ENCODE assay signal across 8 mouse cellular contexts in genomic region chr10:30655655-30656054, GRCm38 (mm10). TPM values are rescaled to one million over a fixed set of nuclear protein-coding genes. Genes with fewer than 3 reads are reported as not detected.
DNase-seq lines count a peak whose midpoint lies in the region; ATAC-seq lines count a peak whose summit lies in the region.

No protein-coding gene starts in this region.

- H3K4me1 ChIP-seq in kidney, embryonic 15.5 days = peaks cover 15% of the 10 kb centered on the region
- no peaks in the 10 kb centered on the region for H3K4me1 ChIP-seq in embryonic facial prominence, embryonic 14.5 days (ENCODE audit: control insufficient read depth, insufficient read depth, low read length)
- H3K4me1 ChIP-seq in limb, embryonic 11.5 days (ENCODE audit: control insufficient read depth, insufficient read depth, low read length) = peaks cover 5% of the 10 kb centered on the region; the same call in 1 of the 2 replicates
- peaks cover 7% of the 10 kb centered on the region; the same call in 1 of the 2 replicates for H3K4me1 ChIP-seq in neural tube, embryonic 12.5 days

- ATAC-seq in kidney, embryonic 15.5 days (replicated peaks; ENCODE audit: low FRiP score) = peak; percentile 92
- peak; percentile 50; the same call in 1 of the 2 replicates for ATAC-seq in embryonic facial prominence, embryonic 14.5 days (ENCODE audit: low read depth)
- ATAC-seq in limb, embryonic 11.5 days (ENCODE audit: insufficient number of reproducible peaks, low FRiP score, low TSS enrichment, low read depth) = peak; percentile 80; the same call in 1 of the 2 replicates
- no peak for ATAC-seq in neural tube, embryonic 12.5 days (ENCODE audit: low FRiP score, low read depth)

- peak overlapping the region; percentile 43 for H3K4me3 ChIP-seq in kidney, embryonic 15.5 days (replicated peaks)
- peak overlapping the region; percentile 32 for H3K4me3 ChIP-seq in embryonic facial prominence, embryonic 14.5 days (ENCODE audit: low read depth, low read length)
- peak overlapping the region; percentile 19; the same call in 1 of the 2 replicates for H3K4me3 ChIP-seq in limb, embryonic 11.5 days (ENCODE audit: low read depth, low read length)
- no peak overlapping the region; the same call in 1 of the 2 replicates for H3K4me3 ChIP-seq in neural tube, embryonic 12.5 days

- DNase-seq in kidney, adult 8-10 months = no peak
- DNase-seq in embryonic facial prominence, embryonic 14.5 days (ENCODE audit: low spot score) = peak; percentile 77
- peak; percentile 57 for DNase-seq in limb, embryonic 11.5 days (ENCODE audit: low spot score)
- no peak for DNase-seq in cerebellum, adult 11 months
- no peak for DNase-seq in left cerebral cortex, postnatal 36 days (ENCODE audit: low spot score in 2 of 2)
- no peak for DNase-seq in cerebellum, adult 8-10 months

- 3% methylated on average over 5 of the region's 5 CpGs for WGBS in kidney, embryonic 15.5 days
- 10% methylated on average over 5 of the region's 5 CpGs for WGBS in embryonic facial prominence, embryonic 14.5 days
- WGBS in limb, embryonic 11.5 days = 9% methylated on average over 5 of the region's 5 CpGs
- WGBS in neural tube, embryonic 12.5 days = 7% methylated on average over 5 of the region's 5 CpGs

- no peaks in the 10 kb centered on the region for H3K27me3 ChIP-seq in kidney, embryonic 15.5 days
- H3K27me3 ChIP-seq in embryonic facial prominence, embryonic 14.5 days (replicated peaks; ENCODE audit: control insufficient read depth, insufficient read depth, low read length) = no peaks in the 10 kb centered on the region
- no peaks in the 10 kb centered on the region for H3K27me3 ChIP-seq in limb, embryonic 11.5 days (ENCODE audit: control insufficient read depth, insufficient read depth, low read length)
- no peaks in the 10 kb centered on the region for H3K27me3 ChIP-seq in neural tube, embryonic 12.5 days (replicated peaks)

- H3K27ac ChIP-seq in kidney, embryonic 15.5 days = peak overlapping the region; percentile 77
- peak overlapping the region; percentile 21; the same call in 1 of the 2 replicates for H3K27ac ChIP-seq in embryonic facial prominence, embryonic 14.5 days (replicated peaks; ENCODE audit: low read depth, low read length)
- H3K27ac ChIP-seq in limb, embryonic 11.5 days (replicated peaks; ENCODE audit: low read depth, low read length) = peak overlapping the region; percentile 61; the same call in 1 of the 2 replicates
- no peak overlapping the region for H3K27ac ChIP-seq in neural tube, embryonic 12.5 days

- H3K9ac ChIP-seq in kidney, embryonic 15.5 days = peak overlapping the region; percentile 39; the same call in 1 of the 2 replicates
- peak overlapping the region; percentile 58 for H3K9ac ChIP-seq in embryonic facial prominence, embryonic 14.5 days (ENCODE audit: low read depth, low read length)
- H3K9ac ChIP-seq in limb, embryonic 11.5 days (ENCODE audit: low read length) = peak overlapping the region; percentile 1; the same call in 1 of the 2 replicates
- no peak overlapping the region for H3K9ac ChIP-seq in neural tube, embryonic 12.5 days

- peak overlapping the region; percentile 61 for H3K4me2 ChIP-seq in kidney, embryonic 15.5 days
- peak overlapping the region; percentile 53 for H3K4me2 ChIP-seq in embryonic facial prominence, embryonic 14.5 days (ENCODE audit: low read depth, low read length)
- H3K4me2 ChIP-seq in limb, embryonic 11.5 days (ENCODE audit: low read depth, severe bottlenecking) = peak overlapping the region; percentile 39
- H3K4me2 ChIP-seq in neural tube, embryonic 12.5 days (replicated peaks) = peak overlapping the region; percentile 42

- peaks cover 29% of the 10 kb centered on the region for H3K36me3 ChIP-seq in kidney, embryonic 15.5 days
- peaks cover 13% of the 10 kb centered on the region; the same call in 1 of the 2 replicates for H3K36me3 ChIP-seq in embryonic facial prominence, embryonic 14.5 days (ENCODE audit: control insufficient read depth, insufficient read depth, low read length)
- H3K36me3 ChIP-seq in limb, embryonic 11.5 days (ENCODE audit: control insufficient read depth, insufficient read depth, low read length) = no peaks in the 10 kb centered on the region
- H3K36me3 ChIP-seq in neural tube, embryonic 12.5 days = no peaks in the 10 kb centered on the region; the same call in none of the 2 replicates

- H3K9me3 ChIP-seq in kidney, embryonic 15.5 days (replicated peaks) = no peaks in the 10 kb centered on the region
- no peaks in the 10 kb centered on the region for H3K9me3 ChIP-seq in embryonic facial prominence, embryonic 14.5 days (ENCODE audit: control insufficient read depth, low read length)
- H3K9me3 ChIP-seq in limb, embryonic 11.5 days (ENCODE audit: control insufficient read depth, low read length) = no peaks in the 10 kb centered on the region
- H3K9me3 ChIP-seq in neural tube, embryonic 12.5 days = no peaks in the 10 kb centered on the region

- intact Hi-C loops in left cerebral cortex, postnatal 36 days (cut with DNase I) = no loop called here

RNA-seq across cellular contexts. Expression of gene Hint3, which starts 26.2 kb away (rescaled TPM):
- polyA plus RNA-seq in kidney, embryonic 15.5 days (2015; fragmentation: Nextera tagmentation; extraction: Ambion mirVana) = 27.6 and 27.7 TPM in 2 replicates
- 22.8 and 23.0 TPM in 2 replicates for polyA plus RNA-seq in embryonic facial prominence, embryonic 14.5 days (2014; fragmentation: Nextera tagmentation; extraction: Ambion mirVana)
- polyA plus RNA-seq in limb, embryonic 11.5 days (2014; fragmentation: Nextera tagmentation; extraction: Ambion mirVana) = 14.1 and 18.1 TPM in 2 replicates
- polyA plus RNA-seq in neural tube, embryonic 12.5 days (2016; fragmentation: Nextera tagmentation; extraction: Ambion mirVana) = 20.1 and 21.9 TPM in 2 replicates
- 10 to 100 TPM; 44.8 to 45.7 TPM for total RNA-seq in left cerebral cortex, postnatal 36 days (2021)

RNA-seq across cellular contexts. Expression of gene Trmt11, which starts 55.1 kb away (rescaled TPM):
- polyA plus RNA-seq in kidney, embryonic 15.5 days (2015; fragmentation: Nextera tagmentation; extraction: Ambion mirVana) = 27.4 and 30.8 TPM in 2 replicates
- polyA plus RNA-seq in embryonic facial prominence, embryonic 14.5 days (2014; fragmentation: Nextera tagmentation; extraction: Ambion mirVana) = 21.9 and 22.5 TPM in 2 replicates
- 31.8 and 36.3 TPM in 2 replicates for polyA plus RNA-seq in limb, embryonic 11.5 days (2014; fragmentation: Nextera tagmentation; extraction: Ambion mirVana)
- 24.2 and 26.3 TPM in 2 replicates for polyA plus RNA-seq in neural tube, embryonic 12.5 days (2016; fragmentation: Nextera tagmentation; extraction: Ambion mirVana)
- total RNA-seq in left cerebral cortex, postnatal 36 days (2021) = 1 to 10 TPM; 8.0 to 8.4 TPM

Comparison
In these comparisons a context has a peak if more than half of its experiments do, and no peak if none do; other contexts are left out.
1. DNase-seq: peak in embryonic facial prominence, embryonic 14.5 days (single experiment) and limb, embryonic 11.5 days (single experiment); none in kidney, adult 8-10 months (0 of 2), cerebellum, adult 11 months (single experiment), left cerebral cortex, postnatal 36 days (0 of 2) and cerebellum, adult 8-10 months (single experiment).
2. Peak in every context shown above with its lines, with median percentiles within 50 percentile points of each other: H3K4me2 ChIP-seq.